Mouse (Mus musculus) liver, postnatal 0 days (tissue): ENCODE data around the gene Efcab11.

ENCODE experiments used
- CTCF ChIP-seq: sonication (generic); IDR thresholded peaks from 2 replicates; pipeline ENCODE4 v1.5.1; 2016; ENCODE audit warnings: antibody characterized with exemption, low read depth
- EP300 ChIP-seq: IDR thresholded peaks from 2 replicates; pipeline ENCODE4 v1.6.1; 2016; ENCODE audit warnings: antibody characterized with exemption, low read depth, mild to moderate bottlenecking

DNA sequence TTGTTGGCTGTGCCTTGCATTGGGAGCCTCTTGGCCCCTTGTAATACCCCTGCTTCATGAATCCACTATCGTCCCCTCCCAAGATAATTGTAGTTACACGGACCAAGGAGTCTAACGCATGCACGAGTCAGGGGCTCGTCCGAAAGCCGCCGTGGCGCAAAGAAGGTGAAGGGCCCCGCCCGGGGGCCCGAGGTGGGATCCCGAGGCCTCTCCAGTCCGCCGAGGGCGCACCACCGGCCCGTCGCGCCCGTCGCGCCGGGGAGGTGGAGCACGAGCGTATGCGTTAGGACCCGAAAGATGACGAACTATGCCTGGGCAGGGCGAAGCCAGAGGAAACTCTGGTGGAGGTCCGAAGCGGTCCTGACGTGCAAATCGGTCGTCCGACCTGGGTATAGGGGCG, 239.3 kb downstream of the Efcab11 start:
- no peak for TF ChIP-seq CTCF
- no peak for TF ChIP-seq EP300
